Mouse (Mus musculus) heart, adult 2 months (tissue): Measurements from ENCODE around the gene Tns3. TPM values are rescaled to one million over a fixed set of nuclear protein-coding genes. Genes with fewer than 3 reads are reported as not detected.

Experiments used
- DNase-seq, 2 experiments: peaks; one replicate each; pipeline ENCODE4 v3.0.0; 2021
- H3K27ac ChIP-seq: fragments of 200-600 bp; 2 replicates; pipeline ENCODE4 v1.8.1; 2022
- H3K27me3 ChIP-seq: fragments of 200-500 bp; 2 replicates; pipeline ENCODE4 v1.6.1; 2012; ENCODE audit warnings: mild to moderate bottlenecking, low read length, inconsistent platforms, mixed read lengths; ENCODE audit not compliant: control insufficient read depth, insufficient read depth
- H3K36me3 ChIP-seq: fragments of 200-500 bp; 2 replicates; pipeline ENCODE4 v1.6.1; 2012; ENCODE audit warnings: low read length, inconsistent platforms; ENCODE audit not compliant: control insufficient read depth, insufficient read depth
- H3K4me1 ChIP-seq: fragments of 200-500 bp; 2 replicates; pipeline ENCODE4 v1.6.1; 2011; ENCODE audit warnings: low read length; ENCODE audit not compliant: control insufficient read depth, insufficient read depth
- H3K4me3 ChIP-seq: fragments of 200-600 bp; 2 replicates; pipeline ENCODE4 v1.8.1; 2022
- H3K79me2 ChIP-seq: fragments of 200-500 bp; replicated peaks from 2 replicates; pipeline ENCODE4 v1.6.1; 2012; ENCODE audit warnings: mild to moderate bottlenecking, inconsistent platforms, low read length, moderate library complexity, mixed read lengths; ENCODE audit not compliant: control insufficient read depth, insufficient read depth
- H3K9ac ChIP-seq: fragments of 200-500 bp; 2 replicates; pipeline ENCODE4 v1.6.1; 2012; ENCODE audit warnings: low read depth, mild to moderate bottlenecking, control low read depth, inconsistent platforms, low read length, mixed read lengths
- CTCF ChIP-seq: fragments of 200-600 bp; IDR thresholded peaks from 2 replicates; pipeline ENCODE4 v1.8.1; 2022; ENCODE audit warnings: antibody characterized with exemption, mild to moderate bottlenecking, moderate library complexity
- EP300 ChIP-seq: fragments of 200-500 bp; IDR thresholded peaks from 2 replicates; pipeline ENCODE4 v1.6.1; 2011; ENCODE audit warnings: low read depth, low read length, control low read depth; ENCODE audit not compliant: insufficient read depth
- POLR2A ChIP-seq: fragments of 200-500 bp; IDR thresholded peaks from 2 replicates; pipeline ENCODE4 v1.6.1; 2011; ENCODE audit warnings: mild to moderate bottlenecking, low read depth, low read length, control low read depth; ENCODE audit not compliant: insufficient read depth
- WGBS: fragments of 180-500 bp; shearing (Covaris S2); methylation state at CpG from one replicate; pipeline ENCODE4 v1.1.7; 2018; 5-methylcytosine and 5-hydroxymethylcytosine counted together
- intact Hi-C: fragments of 180-260 bp; cut with DNase I; formaldehyde crosslinking; loops from one replicate; pipeline ENCODE4 v1.15.1; 2025
- polyA plus RNA-seq: library from polyadenylated mRNA; depleted of rRNA; stranded (reverse); fragments of >200 nt; gene quantifications from 2 replicates; pipeline ENCODE4 v1.2.3, GENCODE M21; 2012
- total RNA-seq, 2 experiments: library from RNA; stranded (reverse); gene quantifications; 2 replicates each; pipeline ENCODE4 v1.2.3; 2021

The Tns3 gene
- total and polyA plus RNA-seq, 3 experiments: 14.8 to 23.9 (median 23.1) TPM

DNA sequence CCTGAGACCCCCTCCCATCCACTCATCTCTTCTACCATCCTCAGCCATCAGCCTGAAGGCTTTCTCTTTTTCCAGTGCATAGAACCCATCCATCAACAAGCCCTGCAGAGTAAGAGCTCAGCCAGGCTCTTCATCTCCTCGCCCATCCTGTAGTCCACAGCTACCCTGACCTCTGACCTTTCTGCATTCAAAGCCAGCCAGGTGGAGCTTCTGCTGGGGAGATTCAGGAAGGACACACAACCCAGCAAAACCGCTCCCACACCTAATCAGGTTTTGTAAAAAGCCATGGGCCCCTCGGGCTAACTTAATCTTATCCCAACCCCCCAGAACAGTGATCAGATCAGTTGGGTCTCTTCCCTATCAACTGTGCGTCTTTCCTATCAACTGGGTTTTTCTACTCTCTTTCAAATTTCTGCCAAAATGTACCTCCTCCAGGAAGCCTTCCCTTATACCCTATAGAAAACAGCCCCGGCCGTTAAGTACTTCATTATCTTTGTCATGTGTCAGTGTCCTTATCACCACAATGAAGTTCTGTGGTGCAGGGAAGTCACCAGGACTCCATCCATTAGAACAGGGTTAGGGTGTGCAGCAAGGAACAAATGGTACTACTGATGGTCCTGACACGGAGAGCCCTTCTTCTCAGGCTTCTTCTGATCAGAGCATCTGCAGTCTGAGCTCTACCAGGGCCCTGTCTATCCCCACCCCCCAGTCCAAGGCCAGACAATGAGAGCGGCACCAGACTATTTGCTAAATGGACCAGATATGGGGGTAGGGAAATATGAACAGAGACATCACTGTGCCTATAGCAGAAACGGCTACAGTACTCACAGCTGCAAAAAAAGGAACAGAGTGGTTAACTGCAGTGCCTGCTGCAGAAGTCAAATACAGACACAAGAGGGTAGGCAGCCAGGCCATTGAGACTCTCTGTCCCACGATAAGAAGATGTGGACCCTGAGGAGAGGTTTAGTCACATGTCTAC lies 26.6 kb downstream of the Tns3 start:
- no peaks in the 10 kb centered on the region for H3K79me2 ChIP-seq
- H3K4me3 ChIP-seq: no peak overlapping the region
- DNase-seq: no peak
- H3K36me3 ChIP-seq: no peaks in the 10 kb centered on the region
- peaks cover 2% of the 10 kb centered on the region for H3K4me1 ChIP-seq
- intact Hi-C loops: no loop called here
- H3K27me3 ChIP-seq: no peaks in the 10 kb centered on the region
- H3K9ac ChIP-seq: no peak overlapping the region
- H3K27ac ChIP-seq: no peak overlapping the region
- WGBS: 81% methylated on average over 10 of the region's 10 CpGs
- TF ChIP-seq EP300: no peak
- TF ChIP-seq POLR2A: no peak
- TF ChIP-seq CTCF: no peak

DNA sequence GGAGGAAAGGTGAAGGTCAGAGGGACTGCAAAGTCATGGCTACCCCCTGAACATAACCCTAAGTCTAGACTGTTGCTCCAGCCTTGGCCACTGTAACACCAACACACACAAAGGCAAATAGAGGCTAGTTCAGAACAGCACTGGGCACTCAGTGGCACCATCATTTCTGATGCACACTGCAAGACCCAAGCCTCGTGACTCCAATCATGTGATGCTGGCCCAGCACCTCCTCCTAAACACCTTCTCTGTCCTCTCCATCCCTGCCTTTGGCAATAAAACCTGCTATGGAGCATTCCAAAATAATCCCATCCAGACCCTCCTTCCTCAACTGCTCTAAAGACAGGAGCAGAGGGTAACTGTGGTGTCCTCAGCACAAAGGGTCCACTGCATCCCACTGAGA lies 27.7 kb downstream of the Tns3 start:
- H3K36me3 ChIP-seq: no peaks in the 10 kb centered on the region
- H3K79me2 ChIP-seq: no peaks in the 10 kb centered on the region
- peaks cover 2% of the 10 kb centered on the region for H3K4me1 ChIP-seq
- H3K9ac ChIP-seq: no peak overlapping the region
- no peaks in the 10 kb centered on the region for H3K27me3 ChIP-seq
- DNase-seq: no peak
- H3K27ac ChIP-seq: no peak overlapping the region
- TF ChIP-seq POLR2A (no peak), CTCF (no peak), EP300 (no peak)
- H3K4me3 ChIP-seq: no peak overlapping the region
- 96% methylated on average over 1 of the region's 1 CpGs for WGBS
- intact Hi-C loops: no loop called here

GRCm38 (mm10) chr11:8635778-8636177 lies 28.6 kb downstream of the Tns3 start:
- no peak overlapping the region for H3K27ac ChIP-seq
- H3K9ac ChIP-seq: no peak overlapping the region
- intact Hi-C loops: no loop called here
- H3K36me3 ChIP-seq: no peaks in the 10 kb centered on the region
- H3K4me3 ChIP-seq: no peak overlapping the region
- no peaks in the 10 kb centered on the region for H3K79me2 ChIP-seq
- H3K4me1 ChIP-seq: peaks cover 2% of the 10 kb centered on the region
- TF ChIP-seq CTCF (no peak), POLR2A (no peak), EP300 (no peak)
- DNase-seq: no peak
- 96% methylated on average over 3 of the region's 3 CpGs for WGBS
- no peaks in the 10 kb centered on the region for H3K27me3 ChIP-seq

- WGBS: 84% methylated on average over 7 of the region's 7 CpGs
- Histone ChIP-seq H3K27me3 (no peaks in the 10 kb centered on the region), H3K27ac (no peak overlapping the region), H3K36me3 (no peaks in the 10 kb centered on the region), H3K9ac (no peak overlapping the region), H3K79me2 (no peaks in the 10 kb centered on the region), H3K4me1 (peaks cover 2% of the 10 kb centered on the region; the same call in 1 of the 2 replicates), H3K4me3 (no peak overlapping the region)
- DNase-seq: no peak
- intact Hi-C loops: no loop called here
- TF ChIP-seq EP300: no peak
Observed at GRCm38 (mm10) chr11:8634728-8635410, 29.5 kb downstream of the Tns3 start.

DNA sequence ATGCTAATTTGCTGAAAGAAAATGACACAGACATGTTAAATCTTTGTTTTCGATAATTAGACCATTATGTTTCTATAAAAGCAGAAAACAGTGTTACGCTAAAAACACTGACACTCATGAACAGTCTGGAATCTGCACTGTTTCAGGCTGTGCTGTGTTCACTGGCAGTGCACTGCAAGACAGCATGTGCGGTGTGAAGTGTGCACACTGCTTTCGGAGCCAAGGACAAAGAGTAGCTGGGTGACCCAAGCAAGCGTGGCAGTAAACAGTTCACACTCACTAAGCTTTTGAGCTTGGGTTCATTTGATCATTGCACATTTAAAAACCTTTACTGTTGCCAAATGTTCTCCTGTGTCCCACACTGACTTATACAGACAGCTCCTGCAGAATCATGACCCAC lies 32.2 kb downstream of the Tns3 start:
- Histone ChIP-seq H3K27me3 (no peaks in the 10 kb centered on the region), H3K79me2 (no peaks in the 10 kb centered on the region), H3K9ac (no peak overlapping the region), H3K4me3 (no peak overlapping the region), H3K27ac (no peak overlapping the region), H3K4me1 (peaks cover 2% of the 10 kb centered on the region; the same call in 1 of the 2 replicates), H3K36me3 (no peaks in the 10 kb centered on the region)
- intact Hi-C loops: no loop called here
- DNase-seq: no peak
- TF ChIP-seq POLR2A: no peak
- TF ChIP-seq CTCF: no peak
- no peak for TF ChIP-seq EP300
- WGBS: 86% methylated on average over 5 of the region's 5 CpGs
